Mouse (Mus musculus) midbrain, embryonic 15.5 days (tissue): ENCODE results near the gene Rasa4. TPM values are rescaled to one million over a fixed set of nuclear protein-coding genes. Genes with fewer than 3 reads are reported as not detected.
"Not testable (repeated sequence)": the region's sequence is repeated elsewhere in the genome, so short reads cannot be mapped to it uniquely, and the experiment has no call there.

Source experiments
- ATAC-seq: fragments of 200-750 bp; cut with Nextera tagmentation; replicated peaks from 2 replicates; pipeline ENCODE4 v1.8.0; 2017; ENCODE audit warnings: moderate TSS enrichment
- H3K27ac ChIP-seq: fragments of 300-500 bp; sonication (generic); 2 replicates; pipeline ENCODE4 v1.5.1; 2015; ENCODE audit warnings: mild to moderate bottlenecking, inconsistent platforms
- H3K27me3 ChIP-seq: fragments of 300-500 bp; sonication (generic); replicated peaks from 2 replicates; pipeline ENCODE4 v1.6.1; 2015; ENCODE audit warnings: inconsistent platforms
- H3K36me3 ChIP-seq: fragments of 300-500 bp; sonication (generic); replicated peaks from 2 replicates; pipeline ENCODE4 v1.6.1; 2015; ENCODE audit warnings: inconsistent platforms
- H3K4me1 ChIP-seq: fragments of 300-500 bp; sonication (generic); 2 replicates; pipeline ENCODE4 v1.6.1; 2015; ENCODE audit warnings: inconsistent platforms
- H3K4me2 ChIP-seq: fragments of 300-500 bp; sonication (generic); 2 replicates; pipeline ENCODE4 v1.6.1; 2015; ENCODE audit warnings: inconsistent platforms, mild to moderate bottlenecking, moderate library complexity
- H3K4me3 ChIP-seq: fragments of 300-500 bp; sonication (generic); 2 replicates; pipeline ENCODE4 v1.5.1; 2015; ENCODE audit warnings: mild to moderate bottlenecking, inconsistent platforms
- H3K9ac ChIP-seq: fragments of 300-500 bp; sonication (generic); 2 replicates; pipeline ENCODE4 v1.6.1; 2015; ENCODE audit warnings: mild to moderate bottlenecking, inconsistent platforms
- H3K9me3 ChIP-seq: fragments of 300-500 bp; sonication (generic); 2 replicates; pipeline ENCODE4 v1.6.1; 2016; ENCODE audit warnings: inconsistent platforms
- WGBS: fragments of 180-500 bp; shearing (Covaris S2); methylation state at CpG from one replicate; pipeline ENCODE4 v1.1.7; 2015; ENCODE audit warnings: mixed read lengths; 5-methylcytosine and 5-hydroxymethylcytosine counted together
- polyA plus RNA-seq: library from polyadenylated mRNA; unstranded; fragments of >200 nt; fragmentation: Nextera tagmentation; extraction: Ambion mirVana; gene quantifications from 2 replicates; pipeline ENCODE4 v1.2.1, GENCODE M21; 2015

The Rasa4 gene
- 22.0 and 22.8 TPM in 2 replicates for polyA plus RNA-seq

DNA sequence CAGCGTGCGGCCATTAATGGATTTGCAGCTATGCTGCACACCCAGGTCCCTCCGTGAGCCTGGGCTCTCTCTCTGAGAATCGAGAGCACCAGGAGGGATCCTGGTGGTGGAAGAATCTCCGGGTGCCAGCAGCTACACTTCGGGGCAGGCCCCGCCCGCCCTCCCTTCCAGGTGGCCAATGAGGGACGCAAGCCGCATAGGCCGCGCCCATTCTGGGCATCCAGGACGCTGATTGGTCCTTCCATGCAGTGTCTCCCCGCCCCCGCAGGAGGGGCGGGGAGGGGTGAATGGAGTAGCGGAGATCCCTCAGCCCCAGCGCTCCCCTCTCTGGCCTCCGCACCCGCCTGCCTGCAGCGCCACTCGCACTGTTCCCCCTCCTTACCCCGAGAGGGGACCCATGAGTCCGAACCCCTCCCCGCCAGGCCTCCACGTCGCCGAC is at the start of gene Rasa4:
TSS of gene Rasa4 (plus strand) at position 248 of the 439 bp plus-strand sequence.
- Histone ChIP-seq H3K4me3 (peak within 1 kb of the TSS; percentile 71), H3K9me3 (no peaks in the 10 kb centered on the region), H3K27me3 (no peaks in the 10 kb centered on the region), H3K36me3 (no peaks in the 10 kb centered on the region), H3K4me2 (peak within 1 kb of the TSS; percentile 87), H3K4me1 (peaks cover 26% of the 10 kb centered on the region), H3K9ac (peak within 1 kb of the TSS; percentile 67), H3K27ac (peak within 1 kb of the TSS; percentile 74)
- under 1% methylated on average over 28 of the region's 28 CpGs for WGBS
- ATAC-seq: peak; percentile 97

DNA sequence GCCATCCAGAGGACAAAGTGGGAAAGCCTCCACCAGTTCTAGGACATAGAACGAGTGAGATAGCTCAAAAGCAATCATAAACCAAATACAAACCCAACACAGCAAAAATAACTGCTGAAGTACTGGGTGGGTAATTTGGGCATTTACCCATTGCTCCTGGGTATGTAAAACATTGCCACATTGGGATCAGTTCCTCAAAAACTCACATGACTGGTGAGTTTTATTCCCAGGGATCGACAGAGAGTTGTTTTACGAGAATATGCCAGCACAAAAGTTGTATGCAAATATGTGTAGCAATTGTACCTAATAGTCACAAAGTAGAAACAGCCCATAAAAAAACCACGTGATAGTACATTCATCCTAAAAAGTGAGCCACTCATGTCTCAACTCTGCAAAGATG is 48.8 kb upstream of the Rasa4 start:
- Histone ChIP-seq H3K9me3 (no peaks in the 10 kb centered on the region), H3K36me3 (0 out of 2 replicates have a peak, but pooled peaks cover 5% of the 10 kb centered on the region), H3K4me1 (no peaks in the 10 kb centered on the region), H3K4me2 (no peak overlapping the region), H3K4me3 (no peak overlapping the region), H3K27ac (no peak overlapping the region), H3K9ac (no peak overlapping the region), H3K27me3 (no peaks in the 10 kb centered on the region)
- no peak for ATAC-seq
- WGBS: 85% methylated on average over 4 of the region's 4 CpGs

DNA sequence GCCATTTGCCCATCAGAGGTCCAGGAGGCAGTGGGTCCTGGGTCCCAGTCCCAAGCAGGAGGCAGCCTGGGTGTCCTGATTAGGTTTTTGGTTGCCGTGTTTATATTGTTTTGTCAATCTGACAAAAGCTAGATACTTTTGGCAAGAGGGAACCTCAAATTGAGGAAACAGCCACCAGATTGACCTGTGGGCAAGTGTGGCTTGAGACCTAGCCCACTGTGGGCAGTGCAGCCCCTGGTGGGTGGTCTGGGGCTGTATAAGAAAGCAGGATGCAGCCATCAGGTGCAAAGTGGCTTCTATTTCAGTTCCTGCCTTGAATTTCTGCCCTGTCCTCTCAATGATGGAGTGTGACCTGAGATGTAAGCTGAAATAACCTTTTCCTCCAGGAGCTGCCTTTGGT is 48.4 kb upstream of the Rasa4 start:
- WGBS: 82% methylated on average over 1 of the region's 1 CpGs
- ATAC-seq: no peak
- 0 out of 2 replicates have a peak, but pooled peaks cover 4% of the 10 kb centered on the region for H3K36me3 ChIP-seq
- H3K27ac ChIP-seq: no peak overlapping the region
- H3K9ac ChIP-seq: no peak overlapping the region
- no peak overlapping the region for H3K4me2 ChIP-seq
- no peaks in the 10 kb centered on the region for H3K27me3 ChIP-seq
- no peaks in the 10 kb centered on the region for H3K4me1 ChIP-seq
- no peaks in the 10 kb centered on the region for H3K9me3 ChIP-seq
- no peak overlapping the region for H3K4me3 ChIP-seq

DNA sequence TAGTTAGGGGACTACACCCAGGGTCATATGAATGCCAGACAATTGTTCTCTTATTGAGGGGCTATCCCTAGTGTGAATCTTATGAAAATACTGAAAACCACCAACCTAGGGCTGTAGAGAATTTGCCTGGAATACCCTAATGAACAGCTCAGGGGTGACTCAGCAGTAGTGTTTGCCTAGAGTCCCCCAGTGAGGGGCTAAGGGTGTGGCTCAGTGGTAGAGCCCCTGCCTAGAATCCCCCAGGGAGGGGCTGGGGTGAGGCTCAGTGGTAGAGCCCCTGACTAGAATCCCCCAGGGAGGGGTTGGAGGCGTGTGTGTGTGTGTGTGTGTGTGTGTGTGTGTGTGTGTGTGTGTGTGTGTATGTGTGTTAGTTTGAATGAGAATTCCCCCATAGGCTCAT is 47.0 kb upstream of the Rasa4 start:
- Histone ChIP-seq H3K27me3 (no peaks in the 10 kb centered on the region), H3K4me1 (no peaks in the 10 kb centered on the region), H3K4me3 (no peak overlapping the region), H3K9me3 (no peaks in the 10 kb centered on the region), H3K9ac (no peak overlapping the region), H3K27ac (no peak overlapping the region), H3K36me3 (no peaks in the 10 kb centered on the region), H3K4me2 (no peak overlapping the region)
- WGBS: 100% methylated on average over 1 of the region's 1 CpGs
- ATAC-seq: no peak

DNA sequence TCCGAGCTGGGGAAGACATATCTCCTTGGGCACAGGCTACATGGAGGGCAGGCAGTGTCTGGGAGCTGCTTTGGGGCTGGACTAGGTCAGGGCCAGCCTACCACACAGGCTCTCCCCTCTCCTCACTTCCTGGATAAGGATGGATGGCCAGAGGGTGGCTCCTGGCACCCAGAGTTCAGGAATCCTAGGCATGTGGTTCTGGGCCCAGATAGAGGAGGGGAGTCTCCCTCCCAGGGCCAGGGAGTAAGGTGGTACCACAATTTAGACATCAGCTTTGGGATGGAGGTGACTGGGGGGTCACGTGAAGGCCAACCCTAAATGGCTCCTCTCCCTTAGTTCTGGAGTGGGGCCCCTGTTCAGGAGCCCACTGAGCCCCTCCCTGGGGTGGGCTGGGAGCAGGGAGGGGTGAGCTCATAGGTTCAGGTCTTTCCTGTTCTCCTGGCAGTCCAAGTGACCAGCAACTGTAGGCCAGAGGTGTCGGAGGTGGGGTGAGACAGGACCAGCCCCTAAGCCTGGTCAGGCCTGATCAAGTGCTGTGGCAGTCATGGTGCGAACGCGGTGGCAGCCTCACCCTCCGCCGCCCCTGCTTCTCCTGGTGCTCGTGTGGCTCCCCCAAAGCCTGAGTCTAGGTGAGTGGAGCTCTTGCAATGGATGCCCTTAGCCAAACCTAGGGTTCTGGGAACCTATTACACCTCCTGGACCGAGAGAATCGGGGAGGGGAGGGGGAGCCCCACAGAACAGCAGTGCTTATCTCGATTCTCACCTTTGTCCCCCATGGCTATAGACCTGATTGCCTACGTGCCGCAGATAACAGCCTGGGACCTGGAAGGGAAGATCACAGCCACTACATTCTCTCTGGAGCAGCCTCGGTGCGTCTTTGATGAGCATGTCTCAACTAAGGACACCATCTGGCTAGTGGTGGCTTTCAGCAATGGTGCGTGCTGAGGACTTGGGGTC is 45.2 kb upstream of the Rasa4 start, which contains the start of gene Upk3b:
TSS of gene Upk3b (plus strand) at position 239 of the 957 bp plus-strand sequence.
- Histone ChIP-seq H3K4me1 (no peaks in the 10 kb centered on the region), H3K27me3 (no peaks in the 10 kb centered on the region), H3K36me3 (no peaks in the 10 kb centered on the region), H3K9me3 (no peaks in the 10 kb centered on the region), H3K4me2 (no peak within 1 kb of the TSS), H3K4me3 (no peak within 1 kb of the TSS), H3K27ac (no peak within 1 kb of the TSS), H3K9ac (no peak within 1 kb of the TSS)
- WGBS: 84% methylated on average over 17 of the region's 17 CpGs
- no peak for ATAC-seq

DNA sequence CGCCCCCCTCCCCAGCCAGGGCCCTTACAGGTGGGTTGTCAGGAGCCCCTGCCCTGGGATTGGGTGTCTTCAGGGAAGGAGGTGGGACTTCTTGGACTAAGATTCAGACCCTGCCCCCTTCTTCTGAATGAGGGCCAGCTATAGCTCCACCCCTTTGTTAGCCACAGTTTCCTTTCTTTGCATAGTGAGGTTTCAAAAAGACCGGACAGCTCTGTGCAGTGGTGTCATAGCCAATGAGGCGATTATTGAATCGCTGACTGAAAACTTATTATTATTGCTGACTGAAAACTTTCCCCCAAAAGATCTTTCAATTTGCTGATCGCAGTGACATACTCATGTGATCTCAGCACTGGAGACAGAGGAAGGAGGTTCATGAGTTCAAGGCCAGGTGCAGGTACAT is 43.5 kb upstream of the Rasa4 start:
- no peaks in the 10 kb centered on the region for H3K4me1 ChIP-seq
- WGBS: 41% methylated on average over 5 of the region's 5 CpGs
- H3K4me3 ChIP-seq: no peak overlapping the region
- no peak overlapping the region for H3K4me2 ChIP-seq
- H3K27me3 ChIP-seq: no peaks in the 10 kb centered on the region
- no peaks in the 10 kb centered on the region for H3K9me3 ChIP-seq
- ATAC-seq: no peak
- no peak overlapping the region for H3K27ac ChIP-seq
- no peaks in the 10 kb centered on the region for H3K36me3 ChIP-seq
- H3K9ac ChIP-seq: no peak overlapping the region

DNA sequence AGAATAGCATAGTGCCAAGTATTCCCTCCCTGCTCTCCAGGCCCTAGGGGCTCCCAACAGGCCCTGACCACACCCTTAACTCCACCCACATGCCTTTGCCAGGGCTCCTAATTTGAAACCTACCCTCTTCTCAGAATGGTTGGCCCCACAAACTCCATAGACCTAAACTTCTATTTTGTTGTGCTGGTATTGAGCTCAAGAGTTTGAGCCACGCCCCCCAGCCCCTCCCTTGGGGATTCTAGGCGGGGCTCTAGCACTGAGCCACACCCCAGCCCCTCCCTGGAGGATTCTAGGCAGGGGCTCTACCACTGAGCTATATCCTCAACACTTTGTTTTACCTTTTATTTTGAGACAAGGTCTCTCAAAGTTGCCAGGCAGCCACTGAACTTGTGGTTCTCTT is 42.5 kb upstream of the Rasa4 start:
- Histone ChIP-seq H3K4me2 (no peak overlapping the region), H3K36me3 (no peaks in the 10 kb centered on the region), H3K27ac (no peak overlapping the region), H3K4me3 (no peak overlapping the region), H3K27me3 (no peaks in the 10 kb centered on the region), H3K4me1 (no peaks in the 10 kb centered on the region), H3K9me3 (no peaks in the 10 kb centered on the region), H3K9ac (no peak overlapping the region)
- 34% methylated on average over 2 of the region's 2 CpGs for WGBS
- ATAC-seq: no peak

DNA sequence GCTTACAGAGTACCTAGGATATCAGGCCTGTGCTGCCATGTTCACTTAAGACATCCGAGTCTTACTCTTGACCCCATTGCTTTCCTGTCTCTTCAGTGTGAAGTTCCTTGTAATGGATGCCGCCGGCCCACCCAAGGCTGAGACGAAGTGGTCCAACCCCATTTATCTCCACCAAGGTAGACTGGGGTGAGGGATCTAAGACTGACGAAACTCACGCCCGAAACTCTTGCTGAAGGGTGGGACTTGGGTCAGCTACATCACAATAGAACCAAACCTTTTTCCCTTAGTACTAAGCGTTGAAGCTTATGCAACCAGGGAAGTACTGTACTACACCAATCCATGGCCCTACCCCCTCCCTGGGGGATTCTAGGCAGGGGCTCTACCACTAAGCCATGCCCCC is 42.0 kb upstream of the Rasa4 start:
- WGBS: 94% methylated on average over 8 of the region's 8 CpGs
- Histone ChIP-seq H3K36me3 (no peaks in the 10 kb centered on the region), H3K4me1 (no peaks in the 10 kb centered on the region), H3K27ac (no peak overlapping the region), H3K4me2 (no peak overlapping the region), H3K4me3 (no peak overlapping the region), H3K27me3 (no peaks in the 10 kb centered on the region), H3K9ac (no peak overlapping the region), H3K9me3 (no peaks in the 10 kb centered on the region)
- ATAC-seq: no peak

DNA sequence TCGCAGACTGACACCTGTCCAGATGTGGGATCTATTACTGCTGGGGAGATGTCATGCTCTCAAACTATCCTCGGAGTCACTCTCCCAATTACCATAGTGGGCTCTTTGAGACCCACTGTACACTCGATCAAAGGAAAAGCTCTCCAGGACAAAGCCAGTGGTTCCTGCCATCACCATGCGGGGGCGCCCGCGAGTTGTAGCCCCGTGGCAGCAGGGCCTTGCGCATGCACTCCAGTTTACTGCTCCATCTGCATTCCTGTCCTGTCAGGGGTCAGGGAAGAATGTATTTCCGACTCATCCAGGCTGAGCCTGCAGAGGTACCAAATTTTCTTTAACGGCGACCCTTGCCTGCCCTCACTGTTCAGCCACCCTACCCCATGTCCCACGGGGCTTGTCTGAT is 38.9 kb upstream of the Rasa4 start:
- 77% methylated on average over 13 of the region's 13 CpGs for WGBS
- Histone ChIP-seq H3K9ac (no peak overlapping the region), H3K9me3 (no peaks in the 10 kb centered on the region), H3K4me1 (no peaks in the 10 kb centered on the region), H3K27ac (no peak overlapping the region), H3K4me3 (no peak overlapping the region), H3K36me3 (no peaks in the 10 kb centered on the region), H3K27me3 (no peaks in the 10 kb centered on the region), H3K4me2 (no peak overlapping the region)
- ATAC-seq: no peak

DNA sequence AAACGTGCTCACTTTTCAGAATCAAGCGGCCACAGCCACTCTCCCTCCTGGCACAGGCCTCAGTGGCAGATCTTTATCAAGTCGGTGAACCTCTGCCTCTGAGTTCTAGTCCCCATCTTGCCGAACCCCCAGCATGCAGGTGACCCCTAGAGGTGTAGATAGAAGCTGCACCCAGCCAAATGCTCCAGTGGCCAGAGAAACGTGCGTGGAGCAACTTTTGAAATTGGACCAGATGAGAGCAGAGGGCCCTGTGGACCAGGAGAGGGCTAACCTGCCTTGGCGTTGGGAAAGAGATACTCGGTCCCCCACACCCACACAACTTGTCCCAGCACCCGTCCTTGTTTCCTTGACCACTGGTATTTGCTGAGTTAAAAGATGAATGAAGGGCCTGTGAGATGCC is 38.3 kb upstream of the Rasa4 start:
- no peak overlapping the region for H3K27ac ChIP-seq
- H3K4me2 ChIP-seq: no peak overlapping the region
- ATAC-seq: no peak
- H3K4me3 ChIP-seq: no peak overlapping the region
- 42% methylated on average over 9 of the region's 9 CpGs for WGBS
- no peaks in the 10 kb centered on the region for H3K4me1 ChIP-seq
- H3K27me3 ChIP-seq: no peaks in the 10 kb centered on the region
- no peaks in the 10 kb centered on the region for H3K9me3 ChIP-seq
- no peak overlapping the region for H3K9ac ChIP-seq
- H3K36me3 ChIP-seq: no peaks in the 10 kb centered on the region

DNA sequence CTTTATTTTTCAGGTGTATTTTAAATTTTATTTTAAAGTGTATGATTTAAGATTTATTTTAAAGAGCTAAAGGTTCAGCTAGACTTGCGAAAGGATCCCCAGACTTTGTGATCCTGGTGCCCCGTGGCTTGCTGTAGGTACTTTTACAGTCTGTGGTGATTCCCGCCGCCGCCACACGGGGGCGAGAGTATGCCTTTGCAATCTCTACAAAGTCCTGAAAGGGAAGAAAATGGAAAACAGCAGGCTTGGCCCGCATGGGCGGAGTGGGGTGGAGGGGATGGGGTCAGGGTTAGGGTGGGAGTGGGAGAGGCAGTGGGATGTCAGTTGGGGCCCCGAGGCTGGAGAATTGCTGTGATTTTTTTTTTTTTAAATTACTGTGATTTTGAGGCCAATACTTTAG is 37.7 kb upstream of the Rasa4 start:
- H3K9me3 ChIP-seq: no peaks in the 10 kb centered on the region

DNA sequence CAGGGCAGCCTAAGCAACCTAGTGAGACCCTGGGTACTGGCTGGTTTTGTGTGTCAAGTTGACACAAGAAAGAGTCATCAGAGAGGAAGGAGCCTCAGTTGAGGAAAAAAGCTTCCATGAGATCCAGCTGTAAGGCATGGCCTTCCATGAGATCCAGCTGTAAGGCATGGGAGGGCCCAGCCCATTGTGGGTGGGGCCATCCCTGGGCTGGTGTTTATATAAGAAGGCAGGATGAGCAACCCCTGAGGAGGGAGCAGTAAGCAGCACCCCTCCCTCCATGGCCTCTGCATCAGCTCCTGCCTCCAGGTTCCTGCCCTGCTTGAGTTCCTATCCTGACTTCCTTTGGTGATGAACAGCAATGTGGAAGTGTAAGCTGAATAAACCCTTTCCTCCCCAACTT is 35.2 kb upstream of the Rasa4 start:
- not testable (repeated sequence) for H3K4me3 ChIP-seq, H3K27ac ChIP-seq, ATAC-seq, H3K4me2 ChIP-seq, H3K9ac ChIP-seq, H3K4me1 ChIP-seq, H3K36me3 ChIP-seq, H3K9me3 ChIP-seq, H3K27me3 ChIP-seq

More for the DNA sequence above, 37.7 kb upstream of the Rasa4 start:
- Histone ChIP-seq H3K4me2 (no peak overlapping the region; the same call in 1 of the 2 replicates), H3K36me3 (no peaks in the 10 kb centered on the region), H3K27me3 (no peaks in the 10 kb centered on the region), H3K4me3 (no peak overlapping the region), H3K9ac (no peak overlapping the region), H3K27ac (no peak overlapping the region), H3K4me1 (no peaks in the 10 kb centered on the region)
- no peak for ATAC-seq
- 2% methylated on average over 10 of the region's 10 CpGs for WGBS

DNA sequence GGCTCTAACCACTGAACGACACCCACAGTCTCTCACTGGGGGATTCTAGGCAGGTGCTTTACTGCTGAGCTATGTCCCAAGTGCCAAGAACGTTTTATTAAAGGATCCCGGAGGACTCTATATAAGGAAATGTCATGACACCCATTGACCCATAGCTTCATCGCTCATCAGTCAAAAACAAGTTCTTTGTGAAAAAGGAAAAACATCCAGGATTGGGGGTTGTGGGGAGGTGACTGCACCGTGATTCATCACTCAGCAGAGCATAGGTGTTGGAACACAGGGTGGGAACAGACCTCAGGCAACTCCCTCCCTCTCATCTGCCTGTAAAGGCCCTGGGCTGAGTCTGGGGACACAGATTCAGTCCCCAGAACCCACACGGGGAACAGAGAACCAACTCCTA is 33.8 kb upstream of the Rasa4 start:
- peaks cover 8% of the 10 kb centered on the region; the same call in 1 of the 2 replicates for H3K4me1 ChIP-seq
- no peak overlapping the region for H3K9ac ChIP-seq
- no peaks in the 10 kb centered on the region for H3K9me3 ChIP-seq
- H3K4me2 ChIP-seq: no peak overlapping the region
- no peak overlapping the region for H3K4me3 ChIP-seq
- WGBS: 78% methylated on average over 6 of the region's 6 CpGs
- no peak overlapping the region for H3K27ac ChIP-seq
- ATAC-seq: no peak
- no peaks in the 10 kb centered on the region for H3K27me3 ChIP-seq
- no peaks in the 10 kb centered on the region for H3K36me3 ChIP-seq
